Mouse (Mus musculus) megakaryocyte, embryonic 14.5 days (primary cell): ENCODE measurements around the gene Tnnt3.

ENCODE experiments used
- FLI1 ChIP-seq: IDR thresholded peaks from 2 replicates; pipeline ENCODE4 v1.6.1; 2012; ENCODE audit warnings: low read length, inconsistent platforms, mixed read lengths
- GATA1 ChIP-seq: IDR thresholded peaks from 3 replicates; pipeline ENCODE4 v1.6.1; 2012; ENCODE audit warnings: mixed read lengths, low read length, inconsistent platforms, borderline replicate concordance

DNA sequence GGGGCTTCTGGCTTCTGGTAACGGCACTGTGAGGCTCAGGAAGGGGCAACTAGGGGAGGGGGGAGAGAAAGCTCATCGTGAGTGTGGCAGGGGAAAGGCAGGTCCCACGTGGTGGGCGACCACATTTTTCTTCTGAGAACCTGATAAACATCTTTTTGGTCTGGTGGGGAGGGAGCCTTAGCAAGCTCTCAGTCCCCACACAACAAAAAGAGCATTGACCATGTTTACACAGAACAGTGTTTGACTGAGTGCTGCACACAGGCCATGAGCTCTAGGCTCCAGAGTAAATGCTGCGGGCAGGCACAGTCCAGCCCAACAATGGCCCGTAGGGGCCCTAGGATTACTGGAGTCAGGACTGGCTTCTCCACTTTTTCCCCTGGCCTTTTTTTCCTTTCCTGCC lies 40.1 kb downstream of the Tnnt3 start:
- no peak for TF ChIP-seq GATA1
- no peak for TF ChIP-seq FLI1
